Mouse (Mus musculus) layer of hippocampus, adult 2 months (tissue): ENCODE measurements around the gene Gnrhr. TPM values are rescaled to one million over a fixed set of nuclear protein-coding genes. Genes with fewer than 3 reads are reported as not detected.

Experiments
- DNase-seq, 2 experiments: peaks; one replicate each; pipeline ENCODE4 v3.0.0; 2022; ENCODE audit warnings: low spot score in 2 of 2
- H3K27ac ChIP-seq: fragments of 200-600 bp; 2 replicates; pipeline ENCODE4 v1.8.1; 2022
- H3K4me3 ChIP-seq: fragments of 200-600 bp; 2 replicates; pipeline ENCODE4 v1.8.1; 2022; ENCODE audit warnings: mild to moderate bottlenecking
- CTCF ChIP-seq: fragments of 200-600 bp; conservative IDR thresholded peaks from 2 replicates; pipeline ENCODE4 v1.8.1; 2022; ENCODE audit warnings: antibody characterized with exemption, mild to moderate bottlenecking, moderate library complexity
- long read RNA-seq, 2 experiments: library from polyadenylated mRNA; stranded (forward); transcript quantifications; one replicate each; pipeline ENCODE4 v2.0.0; 2021; ENCODE audit warnings: borderline mapping rate in 2 of 2
- total RNA-seq, 2 experiments: library from RNA; stranded (reverse); gene quantifications; 2 replicates each; pipeline ENCODE4 v1.2.3; 2021

The Gnrhr gene
- total RNA-seq, result not detected
- long read RNA-seq, experiment 1, result 0 reads
- long read RNA-seq, experiment 2, result 0 reads

DNA sequence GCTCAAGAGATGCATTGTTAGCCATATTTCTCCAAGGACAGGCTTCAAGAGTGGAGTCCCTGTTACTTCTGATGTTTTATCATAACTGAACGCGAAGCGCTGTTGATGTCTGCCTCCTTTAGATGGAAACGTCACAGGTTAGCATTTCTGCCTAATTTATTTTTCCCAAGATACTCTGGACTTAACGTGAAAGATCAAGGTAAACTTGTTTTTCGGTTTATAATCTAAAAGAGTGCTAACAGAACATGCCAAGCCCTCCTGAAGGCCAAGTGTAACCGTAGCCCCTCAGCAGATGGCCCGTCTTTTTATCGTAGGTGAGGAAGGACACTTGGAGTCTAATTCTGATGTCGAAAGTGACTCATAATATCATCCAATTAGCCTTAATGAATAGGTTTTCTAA lies at the start of gene Gnrhr:
Gene Gnrhr (minus strand): TSS at position 101 of the 400 bp plus-strand sequence.
- TF ChIP-seq CTCF, result no peak
- Histone ChIP-seq H3K4me3 (no peak within 1 kb of the TSS), H3K27ac (no peak within 1 kb of the TSS)
- DNase-seq, result no peak

GRCm38 (mm10) chr5:86246559-86246958 lies 48.9 kb upstream of the Gnrhr start:
- TF ChIP-seq CTCF, result no peak
- no peak for DNase-seq
- H3K27ac ChIP-seq, result no peak overlapping the region
- no peak overlapping the region for H3K4me3 ChIP-seq

- no peak overlapping the region for H3K27ac ChIP-seq
- no peak for DNase-seq
- no peak overlapping the region for H3K4me3 ChIP-seq
- TF ChIP-seq CTCF, result no peak
Observed at GRCm38 (mm10) chr5:86244880-86245279, 47.2 kb upstream of the Gnrhr start.

- DNase-seq, result no peak
- H3K27ac ChIP-seq, result no peak overlapping the region
- TF ChIP-seq CTCF, result no peak
- no peak overlapping the region for H3K4me3 ChIP-seq
Observed at GRCm38 (mm10) chr5:86244275-86244674, 46.6 kb upstream of the Gnrhr start.

GRCm38 (mm10) chr5:86227156-86227853 lies 29.6 kb upstream of the Gnrhr start:
- no peak for TF ChIP-seq CTCF

DNA sequence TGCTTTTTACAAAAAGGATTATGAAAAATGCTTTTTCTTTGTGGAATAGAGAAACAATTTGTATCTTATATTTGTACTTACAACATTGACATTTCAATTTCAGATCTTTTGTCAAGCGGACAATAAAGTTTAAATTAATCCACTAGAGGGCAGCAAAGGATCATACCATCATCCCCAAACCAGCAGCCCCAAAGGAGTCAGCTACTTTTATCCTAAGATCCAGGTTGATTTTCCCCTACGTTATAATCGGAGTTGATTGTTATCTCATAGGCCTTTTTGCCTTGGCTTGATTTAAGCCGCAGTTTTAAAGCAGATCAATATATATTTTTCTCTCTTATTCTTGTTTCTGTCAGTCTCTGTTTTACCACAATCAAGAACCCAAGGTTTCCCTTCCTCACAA lies 6.3 kb downstream of the Gnrhr start:
- no peak overlapping the region for H3K27ac ChIP-seq

More at GRCm38 (mm10) chr5:86227156-86227853, 29.6 kb upstream of the Gnrhr start:
- no peak overlapping the region for H3K27ac ChIP-seq
- no peak overlapping the region for H3K4me3 ChIP-seq
- no peak for DNase-seq

DNA sequence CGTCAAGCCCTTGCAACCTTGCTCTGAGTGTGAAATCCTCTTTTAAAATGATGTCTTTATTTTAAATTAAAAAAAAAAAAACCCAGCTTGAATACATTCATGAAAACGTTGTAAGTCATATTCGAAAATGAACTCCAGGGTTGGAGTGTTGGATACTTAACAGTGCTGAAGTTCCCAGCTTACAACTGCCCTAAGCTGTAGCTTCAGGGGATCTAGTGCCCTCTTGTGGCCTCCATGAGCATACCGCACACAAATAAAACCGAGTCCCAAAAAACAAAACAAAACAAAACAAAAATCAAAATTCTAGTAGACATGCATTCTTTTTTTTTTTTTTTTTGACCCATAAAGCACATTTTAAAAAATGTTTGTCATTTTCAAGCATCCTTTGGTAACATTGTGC lies 6.9 kb downstream of the Gnrhr start:
- DNase-seq, result no peak
- peak; percentile 64 for TF ChIP-seq CTCF
- H3K27ac ChIP-seq, result no peak overlapping the region
- H3K4me3 ChIP-seq, result no peak overlapping the region

More for the DNA sequence above, 6.3 kb downstream of the Gnrhr start:
- DNase-seq, result peak; percentile 25 to 30
- TF ChIP-seq CTCF, result peak; percentile 75
- no peak overlapping the region for H3K4me3 ChIP-seq

DNA sequence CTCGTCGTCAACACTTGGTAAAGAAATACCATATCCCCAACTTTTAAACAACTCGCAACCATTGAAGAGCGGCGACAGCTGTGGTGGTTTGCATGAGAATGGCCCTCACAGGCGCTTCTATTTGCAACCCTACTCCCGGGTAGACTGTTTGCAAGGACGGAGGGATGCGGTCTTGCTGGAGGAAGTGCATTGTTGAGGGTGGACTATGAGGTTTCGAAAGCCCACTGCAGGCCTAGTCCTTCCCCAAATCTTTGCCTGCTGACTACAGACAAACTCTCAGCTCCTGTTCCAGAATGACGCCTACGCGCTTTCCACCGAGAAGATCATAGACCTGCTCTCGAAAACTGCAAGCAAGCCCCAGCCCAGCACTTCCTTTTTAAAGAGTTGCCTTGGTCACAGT lies 7.4 kb downstream of the Gnrhr start:
- Histone ChIP-seq H3K27ac (no peak overlapping the region), H3K4me3 (no peak overlapping the region)
- no peak for TF ChIP-seq CTCF
- DNase-seq, result no peak

DNA sequence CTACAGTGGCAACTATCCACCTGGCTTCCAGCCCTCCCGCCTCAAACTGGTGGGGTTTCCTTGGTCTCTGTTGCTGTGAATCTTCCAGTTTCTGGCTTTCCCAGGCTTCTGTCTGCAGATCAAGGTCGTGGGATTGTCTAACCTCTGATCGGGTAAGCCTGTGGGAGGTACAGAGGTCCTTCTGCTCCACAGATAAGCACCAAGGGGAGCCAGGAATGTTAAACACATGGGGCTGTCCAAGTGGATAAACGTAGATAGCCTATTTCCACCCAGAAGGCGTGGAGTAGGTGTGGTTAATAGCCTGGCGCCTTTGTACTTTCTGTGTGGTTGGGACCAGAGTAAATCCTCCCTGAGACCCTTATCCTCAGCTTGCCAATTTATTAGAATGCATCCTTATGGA lies 10.3 kb downstream of the Gnrhr start:
- Histone ChIP-seq H3K4me3 (no peak overlapping the region), H3K27ac (no peak overlapping the region)
- DNase-seq, result no peak
- TF ChIP-seq CTCF, result no peak

DNA sequence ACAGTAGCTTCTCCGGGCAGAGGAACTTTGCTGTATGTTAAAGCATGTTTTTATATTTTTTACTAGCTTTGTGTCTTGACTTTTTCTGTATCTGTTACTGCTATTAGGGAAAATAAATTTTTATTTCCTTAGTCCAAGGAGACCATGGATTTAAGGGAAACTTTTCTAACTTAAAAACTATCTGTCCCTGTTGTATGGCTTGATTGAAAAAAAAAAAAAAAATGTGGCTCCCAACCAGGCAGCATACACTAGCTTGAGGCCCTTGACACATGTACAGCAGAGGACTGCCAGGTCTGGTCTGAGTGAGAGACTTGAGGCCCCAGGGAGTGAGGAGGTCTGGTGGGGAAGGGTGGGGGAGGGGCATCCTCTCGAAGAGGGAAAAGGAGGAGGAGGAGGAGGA lies 23.9 kb downstream of the Gnrhr start:
- TF ChIP-seq CTCF, result no peak
- Histone ChIP-seq H3K27ac (no peak overlapping the region), H3K4me3 (no peak overlapping the region)
- DNase-seq, result no peak

GRCm38 (mm10) chr5:86172449-86173161 lies 25.1 kb downstream of the Gnrhr start, which contains the start of gene Uba6:
Gene Uba6, minus strand, starts transcription at chr5:86172803.
- Histone ChIP-seq H3K27ac (peak within 1 kb of the TSS; percentile 96), H3K4me3 (peak within 1 kb of the TSS; percentile 90)
- TF ChIP-seq CTCF, result no peak
- peak; percentile 99 for DNase-seq

DNA sequence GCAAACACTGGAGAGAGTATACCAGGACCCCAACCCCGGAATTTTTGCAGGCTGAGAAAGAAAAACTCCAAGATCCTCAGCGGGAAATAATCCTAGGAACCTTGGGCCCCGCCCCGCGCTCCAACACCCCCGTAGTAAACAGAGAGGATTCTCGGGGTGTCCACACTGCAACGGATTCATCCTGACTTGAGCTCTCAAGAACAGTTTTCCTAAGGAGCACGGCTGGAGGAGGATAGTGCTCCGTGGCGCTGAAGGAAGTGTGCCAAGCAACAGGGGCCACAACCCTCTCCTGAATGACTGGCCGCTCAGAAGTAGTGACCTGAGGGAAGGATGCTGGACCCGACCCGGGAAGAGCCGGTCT lies 25.6 kb downstream of the Gnrhr start:
- DNase-seq, result peak in 1 of 2 experiments; percentile 12
- H3K27ac ChIP-seq, result peak overlapping the region; percentile 96
- peak overlapping the region; percentile 90 for H3K4me3 ChIP-seq
- TF ChIP-seq CTCF, result no peak

Other genes with a start within 250 kb of the Gnrhr start
- gene Cenpc1, start 132.3 kb downstream of the Gnrhr start, total RNA-seq, result 10 to 100 TPM; 22.6 to 23.0 TPM
- not detected for gene Stap1, start 126.2 kb downstream of the Gnrhr start, total RNA-seq
- gene Uba6, start 25.1 kb downstream of the Gnrhr start, total RNA-seq, result 10 to 100 TPM; 19.1 to 20.8 TPM
- gene Tmprss11c, start 91.4 kb upstream of the Gnrhr start, total RNA-seq, result not detected
- gene Tmprss11d, start 175.5 kb upstream of the Gnrhr start, total RNA-seq, result not detected